Mouse (Mus musculus): Measurements from ENCODE around the gene Lsg1.

GRCm38 (mm10) chr16:30623645-30624044, 36.3 kb upstream of the Lsg1 start:
- no peak for TF ChIP-seq POLR2A (IDR thresholded peaks at IDR 0.05; ENCODE audit: borderline replicate concordance, insufficient read depth, low read length)
- TF ChIP-seq CTCF (IDR thresholded peaks at IDR 0.05; ENCODE audit: borderline replicate concordance, insufficient read depth, low read depth, low read length) = no peak
